Mouse (Mus musculus): ENCODE data around the gene Macrod2.

GRCm38 (mm10) chr2:141008458-141008857 is 613.3 kb downstream of the Macrod2 start:
- no peak for TF ChIP-seq GATA1 (IDR thresholded peaks at IDR 0.05; ENCODE audit: borderline replicate concordance, low read length)
- no peak for TF ChIP-seq FLI1 (IDR thresholded peaks at IDR 0.05; ENCODE audit: low read length)

All from megakaryocyte, embryonic 14.5 days (primary cell).